Mouse (Mus musculus) embryo, embryonic 11 days (tissue): ENCODE results near the gene Cyp17a1.
A peak's percentile ranks its signal among the peaks of the same experiment; 100 is the strongest.

Source experiments
- DNase-seq: peaks from one replicate; pipeline ENCODE4 v3.0.0-alpha.2; 2015

The Cyp17a1 gene

DNA sequence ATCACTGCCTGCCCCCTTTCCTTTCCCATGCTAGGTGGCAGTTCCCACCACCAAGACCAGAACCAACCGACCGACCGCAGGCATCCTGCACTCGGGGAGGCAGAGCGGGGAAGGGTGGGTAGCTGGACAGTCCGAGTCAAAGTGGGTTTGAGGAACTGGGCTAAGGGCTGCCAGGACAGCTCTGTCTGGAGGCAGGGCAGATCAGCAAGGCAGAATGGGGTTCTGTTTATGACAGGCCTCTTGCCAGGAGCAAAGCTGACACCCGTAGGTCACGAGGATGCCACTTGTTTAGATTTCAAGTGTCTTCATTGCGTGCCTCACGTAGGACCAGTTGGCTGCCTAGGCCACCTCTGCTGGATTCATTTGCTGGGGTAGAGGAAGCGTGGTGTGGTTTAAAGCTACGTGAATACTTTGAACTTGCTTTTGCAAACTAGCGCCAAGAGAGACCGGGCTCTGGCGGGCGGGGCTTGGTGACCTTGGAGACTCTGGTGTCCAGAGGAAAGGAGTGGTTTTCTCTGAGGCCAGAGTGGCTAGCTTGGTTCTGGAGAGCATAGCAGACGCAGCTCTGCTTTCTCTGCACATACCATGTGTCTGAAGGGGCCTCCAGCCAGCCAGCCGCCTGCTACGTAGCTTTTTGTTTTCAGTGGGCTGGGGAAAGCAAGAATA lies 31.4 kb downstream of the Cyp17a1 start:
- peak; percentile 55 for DNase-seq

DNA sequence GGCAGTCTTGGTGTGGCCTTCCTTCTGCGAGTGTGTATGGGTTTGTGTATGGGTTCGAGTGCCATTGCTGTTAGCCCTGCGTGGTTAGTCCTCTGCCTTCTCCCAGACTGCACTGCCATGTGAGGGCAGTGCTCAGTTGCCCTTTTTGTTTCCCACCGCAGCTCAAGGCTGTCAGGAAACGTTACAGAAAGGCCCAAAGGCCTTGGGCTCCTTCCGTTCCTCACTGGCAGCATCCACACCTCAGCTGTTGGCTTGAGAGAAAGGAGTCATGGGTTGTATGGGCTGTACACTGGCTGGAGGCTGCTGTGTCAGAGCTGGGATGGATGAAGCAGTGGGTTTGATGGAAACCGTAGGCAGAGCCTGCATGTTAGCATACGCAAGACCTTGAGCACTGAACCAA lies 32.2 kb downstream of the Cyp17a1 start:
- no peak for DNase-seq

DNA sequence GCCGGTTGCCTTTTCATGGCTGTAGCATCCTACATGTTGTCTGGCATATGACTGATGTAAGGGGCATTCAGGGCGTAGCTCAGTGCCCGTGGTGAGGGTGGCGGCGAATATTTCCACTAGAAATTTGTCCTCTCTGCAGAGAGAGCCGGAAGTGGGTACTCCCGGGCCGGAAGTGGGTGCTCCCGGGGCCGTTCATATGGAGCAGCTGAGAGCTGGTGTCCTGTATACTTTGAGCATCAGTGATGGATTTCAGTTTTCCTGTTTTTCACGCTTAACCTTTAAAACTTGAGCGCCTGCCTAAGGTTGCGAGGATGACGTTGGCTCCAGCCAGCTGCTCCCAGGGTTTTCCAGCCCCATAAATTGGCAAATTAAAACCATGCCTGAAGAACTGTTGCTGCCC lies 33.5 kb downstream of the Cyp17a1 start:
- DNase-seq = no peak

DNA sequence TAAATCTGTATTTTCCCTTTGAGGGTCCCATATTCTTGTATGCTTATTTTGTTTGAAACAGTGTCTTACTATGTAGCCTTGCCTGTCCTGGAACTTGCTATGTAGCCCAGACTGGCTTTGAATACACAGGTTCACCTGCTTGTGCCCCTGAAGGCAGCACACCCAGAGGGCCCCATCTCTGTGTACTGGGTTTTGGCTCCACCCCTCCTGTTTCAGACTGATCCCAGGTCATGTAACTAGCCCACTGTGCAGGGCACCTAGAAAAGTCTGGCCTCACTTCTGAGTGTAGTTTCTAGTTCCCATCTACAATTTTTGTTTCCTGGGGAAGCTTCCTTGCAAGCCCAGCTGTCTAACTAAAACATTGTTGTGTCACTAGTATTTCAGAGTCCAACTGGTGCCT lies 33.9 kb downstream of the Cyp17a1 start:
- no peak for DNase-seq

DNA sequence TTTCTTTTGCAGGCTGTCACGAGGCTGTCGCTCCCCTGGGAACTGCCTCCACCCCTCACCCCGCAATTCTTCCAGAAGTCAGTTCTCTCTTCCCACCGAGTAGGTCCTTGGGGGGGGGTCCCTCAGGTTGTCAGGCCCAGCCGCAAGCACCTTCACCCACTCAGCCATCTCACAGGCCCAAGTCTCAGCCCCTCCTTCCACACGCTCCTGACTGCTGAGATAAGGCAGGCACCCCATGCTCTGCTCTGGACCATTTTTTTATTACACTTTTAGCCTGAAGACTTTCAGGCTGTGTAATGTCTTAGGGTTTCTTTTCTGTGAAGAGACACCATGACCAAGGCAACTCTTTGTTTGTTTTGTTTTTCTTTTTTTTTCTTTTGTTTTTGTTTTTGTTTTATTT lies 35.4 kb downstream of the Cyp17a1 start:
- DNase-seq = no peak

DNA sequence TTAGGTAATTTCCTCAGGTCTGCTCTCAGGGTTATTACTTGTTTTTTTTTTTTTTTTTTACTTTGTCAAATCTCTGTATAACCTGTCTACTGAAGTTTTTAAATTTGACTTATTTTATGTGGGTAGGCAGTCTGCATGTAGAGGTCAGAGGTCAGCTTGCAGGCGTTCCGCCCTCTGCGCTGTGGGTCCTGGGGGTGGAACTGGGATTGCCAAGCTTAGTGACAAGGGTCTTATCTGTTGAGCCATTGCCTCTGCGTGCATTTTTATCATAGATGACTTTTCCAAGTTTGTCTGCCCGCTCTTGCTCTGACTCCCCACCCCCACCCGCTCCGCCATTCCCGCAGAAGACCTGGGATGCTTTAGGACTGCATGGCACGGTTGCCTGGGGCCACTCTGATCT lies 37.2 kb downstream of the Cyp17a1 start:
- DNase-seq = no peak

DNA sequence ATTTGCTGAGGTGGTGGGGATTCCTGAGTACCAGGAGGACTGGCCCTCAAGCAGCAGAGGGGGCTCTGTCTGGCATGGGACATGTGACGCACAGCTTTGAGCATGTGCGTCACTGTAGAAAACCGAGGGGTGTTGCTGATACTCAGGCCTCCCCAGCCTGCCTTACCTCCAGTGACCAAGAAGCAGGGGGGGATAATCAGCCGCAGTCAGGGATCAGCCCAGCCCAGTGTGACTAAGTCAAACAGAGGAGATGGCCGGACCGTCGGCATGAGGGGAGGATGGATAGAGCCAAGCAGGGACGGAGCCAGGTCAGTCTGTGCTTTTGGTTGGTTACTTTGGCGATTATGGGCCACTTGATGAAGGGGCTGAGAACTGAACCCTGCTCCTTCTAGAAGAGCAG lies 41.3 kb downstream of the Cyp17a1 start:
- DNase-seq = no peak

DNA sequence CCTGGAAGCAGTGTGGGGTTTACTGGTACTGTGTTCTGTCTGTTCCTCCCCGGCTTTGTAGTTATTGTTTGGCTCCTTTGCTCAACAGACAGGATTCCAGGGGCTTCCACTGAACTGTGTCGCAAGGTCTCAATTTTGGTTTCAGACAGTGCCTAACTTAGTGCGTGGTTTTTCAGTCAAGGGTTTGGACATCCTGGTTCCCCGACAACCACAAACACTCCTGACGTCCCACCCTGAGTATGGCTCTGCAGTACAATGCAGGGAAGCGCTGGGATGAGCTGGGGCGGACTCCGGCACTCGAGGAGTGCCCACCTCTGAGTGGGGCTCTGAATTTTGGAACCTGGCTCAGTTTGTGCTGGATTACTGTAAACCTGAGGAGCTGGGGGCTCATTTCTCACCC lies 43.2 kb downstream of the Cyp17a1 start:
- no peak for DNase-seq

DNA sequence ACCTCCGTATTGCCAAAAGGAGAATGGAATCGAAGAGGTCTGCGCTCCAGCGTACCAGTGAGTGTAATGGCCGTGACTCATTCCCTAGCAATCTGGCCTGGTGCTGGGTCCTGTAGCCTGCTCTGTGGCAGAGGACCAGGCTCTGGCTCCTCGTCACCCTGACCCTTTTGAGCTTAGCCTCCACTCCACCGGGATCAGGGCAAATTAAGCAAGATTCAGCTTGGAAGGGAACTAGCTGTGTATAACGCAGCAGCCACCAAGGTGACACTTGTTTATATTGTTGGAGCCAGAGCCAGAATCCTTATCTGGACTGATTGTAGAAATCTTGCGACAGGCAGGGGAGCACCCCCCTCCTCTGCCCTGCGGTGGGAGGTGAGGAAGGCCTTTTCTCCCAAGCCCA lies 44.6 kb downstream of the Cyp17a1 start:
- DNase-seq = no peak

DNA sequence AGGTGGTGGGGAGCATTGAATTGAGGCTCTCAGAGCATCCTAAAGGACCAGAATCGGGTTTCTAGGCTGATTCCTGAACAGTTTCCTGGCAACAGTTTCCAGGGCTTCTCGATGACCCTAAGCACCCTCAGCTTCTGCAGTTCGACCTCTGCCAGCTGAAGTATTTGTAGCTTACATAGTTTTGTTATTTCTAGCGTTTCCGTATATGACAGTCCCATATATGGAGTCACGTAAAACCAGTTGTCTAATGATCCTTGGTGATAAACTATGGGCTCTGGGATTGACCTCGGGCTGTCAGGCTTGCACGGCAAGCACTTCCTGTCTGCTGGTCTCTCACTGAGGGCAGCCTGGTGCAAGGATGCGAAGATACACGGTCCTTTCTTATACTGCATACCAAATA lies 47.5 kb downstream of the Cyp17a1 start:
- no peak for DNase-seq

DNA sequence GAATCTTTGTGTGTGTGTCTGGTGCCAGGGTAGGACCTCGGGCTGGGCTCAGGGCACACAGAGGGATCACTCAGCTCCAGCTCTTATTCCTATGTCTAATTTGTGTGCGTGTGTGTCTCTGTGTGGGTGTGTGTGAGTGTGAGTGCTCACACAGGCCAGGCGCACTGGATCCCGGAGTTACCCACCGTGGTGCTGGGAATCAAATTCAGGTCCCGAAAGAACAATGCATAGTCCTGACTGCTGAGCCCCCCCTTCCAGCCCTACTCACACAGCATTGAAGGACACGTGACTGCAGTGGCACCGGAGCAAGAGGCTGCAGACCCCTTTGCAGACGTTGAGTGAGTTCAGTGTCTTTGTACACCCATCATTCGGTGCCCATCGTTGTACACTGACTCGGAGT lies 48.0 kb downstream of the Cyp17a1 start:
- DNase-seq = no peak

DNA sequence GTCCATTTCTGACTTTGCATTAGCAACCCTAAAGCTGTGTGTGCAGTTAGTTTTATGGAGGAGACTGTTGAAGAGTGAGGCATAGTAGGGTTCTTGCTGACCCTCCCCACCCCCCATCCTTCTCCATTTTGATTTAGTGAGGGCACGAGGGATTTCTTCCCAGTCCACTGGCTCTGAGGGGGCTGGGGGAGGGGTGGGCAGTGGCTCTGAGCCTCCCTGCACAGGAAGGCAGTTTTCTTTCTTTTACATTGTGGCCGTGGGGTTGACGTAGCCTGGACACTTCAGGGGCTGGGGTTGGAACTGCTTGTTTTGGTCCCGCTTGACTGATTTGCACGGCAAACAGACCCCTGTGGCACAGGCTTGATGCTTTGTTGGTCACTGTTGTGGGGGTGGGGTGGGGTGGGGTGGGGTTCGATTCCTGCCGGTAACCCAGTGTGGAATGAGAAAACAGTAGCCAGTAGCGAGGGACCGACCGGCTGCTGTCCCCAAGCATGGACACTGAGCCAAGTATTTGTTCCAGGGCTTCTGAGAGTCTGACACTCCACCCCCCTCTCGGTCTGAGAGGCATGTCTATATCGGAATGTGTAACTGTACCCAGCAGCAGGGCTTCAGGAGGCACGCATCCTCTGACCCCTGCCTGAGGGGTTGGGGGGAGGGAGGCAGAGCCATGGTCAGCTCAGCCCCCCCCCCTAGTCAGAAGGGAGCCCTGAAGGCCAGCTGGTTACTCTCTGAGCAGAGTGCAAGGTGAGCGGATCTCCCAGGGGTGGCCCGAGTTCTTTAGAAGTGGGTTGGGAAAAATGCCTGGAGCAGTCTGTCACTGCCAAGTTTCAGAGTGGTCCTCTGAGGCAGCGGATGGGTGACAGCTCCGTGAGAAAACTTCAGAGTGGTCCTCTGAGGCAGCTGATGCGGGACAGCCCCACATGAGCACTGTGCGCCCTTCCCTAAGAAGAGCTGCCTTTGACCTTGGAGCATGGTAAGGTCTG lies 48.9 kb downstream of the Cyp17a1 start:
- DNase-seq = peak; percentile 75

DNA sequence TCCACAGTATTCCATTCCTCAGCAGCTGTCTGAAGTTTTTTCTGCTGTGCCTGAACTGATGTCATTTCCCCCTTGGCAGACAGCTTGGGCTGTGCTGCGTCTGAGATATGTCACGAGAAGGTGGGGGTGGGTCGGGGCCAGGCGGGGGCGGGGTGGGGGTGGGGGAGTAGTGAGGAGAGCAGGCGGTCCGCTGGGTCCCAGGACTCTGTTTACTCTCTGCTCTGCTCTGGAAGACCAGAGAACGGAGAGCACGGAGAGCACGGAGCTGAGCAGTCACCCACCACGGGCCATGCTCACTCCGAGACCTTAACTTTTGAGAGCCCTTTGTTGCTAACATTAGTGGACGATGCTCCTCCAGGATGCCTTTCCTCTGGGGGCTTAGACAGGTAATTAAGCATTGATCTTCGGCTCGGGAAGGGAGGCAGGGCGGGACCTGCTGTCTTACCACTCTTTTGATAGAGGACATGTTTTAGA lies 49.7 kb downstream of the Cyp17a1 start:
- DNase-seq = peak; percentile 70

DNA sequence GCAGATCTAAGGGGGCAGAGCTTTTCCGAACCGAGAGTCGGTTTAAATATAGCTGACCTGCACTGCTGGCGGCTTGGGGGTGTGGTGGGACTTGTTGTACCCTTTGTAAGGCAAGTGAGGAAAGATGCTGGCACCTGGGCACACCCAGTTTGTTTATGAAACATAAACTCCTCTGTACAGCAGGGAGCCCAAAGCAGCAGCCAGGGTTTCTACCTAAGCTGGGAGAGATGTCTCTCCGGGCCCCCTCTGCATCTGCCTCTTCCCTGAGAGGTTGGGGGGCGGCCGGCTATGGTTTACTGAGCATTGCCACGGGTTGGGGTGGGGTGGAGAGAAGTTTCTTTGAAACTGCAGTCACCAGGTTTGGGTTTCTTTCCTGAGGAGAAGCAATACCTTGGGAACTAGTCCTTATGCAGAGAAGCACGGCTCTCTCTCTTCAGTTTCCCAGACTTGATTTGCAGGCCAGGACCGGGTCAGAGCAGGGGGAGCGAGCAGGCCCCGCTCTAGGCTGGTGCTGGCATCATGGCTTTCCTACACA lies 50.2 kb downstream of the Cyp17a1 start:
- DNase-seq = no peak

DNA sequence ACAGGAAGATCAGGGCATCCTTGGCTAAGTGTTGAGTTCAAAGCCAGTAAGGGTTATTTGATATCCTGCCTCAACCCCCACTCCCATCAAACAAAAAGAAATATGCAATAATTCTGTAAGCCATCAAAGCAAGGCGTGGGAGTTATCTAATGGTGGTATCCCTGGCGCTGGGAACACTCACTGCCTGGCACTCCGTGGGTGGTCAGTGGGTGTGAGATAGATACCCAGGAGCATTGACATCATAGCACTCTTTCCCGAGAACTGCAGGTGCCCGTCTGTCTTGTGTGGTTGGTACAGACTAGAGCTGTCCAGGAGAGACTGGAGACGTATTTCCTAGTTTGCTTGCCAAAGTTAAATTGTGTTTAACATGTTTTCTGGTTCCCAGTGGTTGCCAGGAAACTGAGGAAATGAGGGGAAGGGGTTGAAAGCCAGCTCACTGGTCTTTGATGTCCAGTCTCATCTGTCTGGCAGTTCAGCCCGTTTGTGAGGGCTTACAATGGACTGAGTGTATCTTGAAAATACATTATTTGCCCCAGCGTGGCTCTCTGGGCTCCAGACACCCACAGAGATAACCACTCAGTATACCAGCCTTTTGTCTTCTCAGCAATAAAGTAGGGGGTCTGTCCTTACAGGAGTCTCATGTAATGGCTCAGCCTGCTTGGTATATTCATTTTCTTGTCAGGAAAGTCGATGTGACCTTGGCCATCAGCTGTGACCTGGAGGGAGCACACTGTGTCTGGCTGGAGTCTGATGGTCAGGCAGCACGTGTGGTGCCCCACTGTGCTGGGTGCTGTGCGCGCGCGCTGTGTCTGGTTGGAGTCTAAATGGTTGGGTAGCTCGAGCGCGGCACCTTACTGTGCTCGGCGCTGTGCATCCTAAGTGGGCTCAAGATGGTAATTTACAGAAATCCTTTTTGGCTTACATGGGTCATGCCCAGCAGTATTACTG lies 51.5 kb downstream of the Cyp17a1 start:
- no peak for DNase-seq

DNA sequence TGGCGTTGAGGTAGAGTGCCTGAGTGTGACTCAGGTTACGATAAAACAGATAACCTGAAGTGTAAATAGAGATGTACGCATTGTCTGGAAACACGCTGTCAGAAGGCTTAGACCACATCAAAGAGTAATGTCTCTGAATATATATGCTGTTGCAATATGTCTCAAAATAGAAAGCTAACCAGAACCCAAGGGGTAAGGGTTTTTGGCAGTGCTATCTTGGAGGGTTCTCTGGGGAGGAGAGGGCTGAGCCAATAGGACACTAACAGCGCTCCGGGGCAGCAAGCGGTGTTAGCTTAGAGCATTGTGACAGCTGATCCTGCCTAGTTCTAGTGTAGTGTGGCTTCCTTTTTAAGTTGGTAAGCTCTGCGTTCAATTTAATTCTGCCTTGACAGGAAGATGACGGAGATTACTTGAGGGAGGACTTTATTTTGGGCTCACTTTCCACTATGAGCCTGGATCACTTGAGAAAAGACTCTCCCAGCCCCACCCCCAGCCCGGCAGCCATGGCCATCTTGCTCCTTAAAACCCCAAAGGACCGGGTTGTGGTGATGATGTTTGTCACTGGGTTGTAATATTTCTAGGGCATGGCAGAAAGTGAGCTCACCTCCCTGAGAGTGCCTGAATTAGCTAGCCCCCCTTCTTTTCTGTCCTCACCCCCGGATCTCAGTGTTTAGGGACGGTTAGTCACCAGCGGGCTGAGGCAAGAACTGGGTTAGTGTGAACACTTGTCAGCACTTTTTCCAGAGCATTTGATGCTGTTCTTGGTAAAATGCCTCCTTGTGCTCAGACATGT lies 52.8 kb downstream of the Cyp17a1 start:
- no peak for DNase-seq

DNA sequence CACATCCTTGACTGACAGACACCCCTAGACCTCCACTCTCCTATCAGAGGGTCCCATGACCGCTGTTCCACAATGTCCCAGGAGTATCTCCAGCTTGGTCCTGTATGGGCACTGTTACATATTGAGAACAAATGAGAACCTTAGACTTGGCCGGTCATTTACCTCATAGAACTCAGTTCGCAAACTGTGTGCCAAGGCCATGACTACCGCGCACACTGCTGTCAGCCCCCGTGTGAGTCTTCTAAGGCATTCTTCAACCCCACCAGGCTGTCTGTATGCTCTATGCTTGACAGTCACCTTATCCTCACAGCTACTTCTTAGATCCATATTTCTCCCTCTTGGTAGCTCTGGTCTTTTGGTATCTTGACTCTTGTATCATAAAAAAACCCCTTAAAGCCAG lies 53.5 kb downstream of the Cyp17a1 start:
- DNase-seq = no peak

DNA sequence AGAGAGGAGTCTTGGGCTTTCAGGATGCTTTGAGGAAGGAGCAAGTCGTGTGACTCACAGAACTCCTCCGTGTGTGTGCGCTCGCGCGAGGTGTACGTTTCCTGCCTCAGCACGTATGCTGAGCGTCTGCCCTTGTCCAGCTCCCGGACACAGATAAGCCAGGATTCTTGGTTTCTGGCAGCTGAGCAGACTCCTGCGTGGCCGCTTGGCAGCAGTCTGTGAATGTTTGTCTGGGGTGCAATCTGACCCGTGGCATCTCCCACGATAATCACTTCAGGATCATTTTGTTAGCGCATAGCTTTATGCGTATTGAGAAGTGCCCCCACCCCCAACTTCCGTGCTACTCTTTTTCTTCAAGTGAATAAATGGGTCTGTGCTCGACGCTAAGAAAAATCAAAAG lies 54.0 kb downstream of the Cyp17a1 start:
- peak; percentile 24 for DNase-seq

DNA sequence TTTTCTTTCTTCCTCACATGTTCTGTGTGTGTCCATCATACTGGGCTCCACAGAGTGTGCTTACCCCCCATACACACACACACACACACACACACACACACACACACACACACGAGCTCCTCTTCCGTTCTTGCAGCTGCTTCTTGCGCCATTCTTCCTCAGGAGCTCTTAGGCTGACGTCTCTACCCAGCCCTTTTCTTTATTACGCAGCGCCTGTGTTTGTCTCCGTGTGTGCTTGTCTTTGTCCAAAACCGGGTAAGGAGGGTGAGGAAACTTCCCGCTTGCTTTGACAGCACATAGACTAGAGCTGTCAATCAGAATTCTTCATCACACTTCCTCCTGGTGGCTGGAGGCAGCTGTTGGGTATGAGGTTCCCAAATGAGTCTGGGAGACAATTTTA lies 54.6 kb downstream of the Cyp17a1 start:
- no peak for DNase-seq

DNA sequence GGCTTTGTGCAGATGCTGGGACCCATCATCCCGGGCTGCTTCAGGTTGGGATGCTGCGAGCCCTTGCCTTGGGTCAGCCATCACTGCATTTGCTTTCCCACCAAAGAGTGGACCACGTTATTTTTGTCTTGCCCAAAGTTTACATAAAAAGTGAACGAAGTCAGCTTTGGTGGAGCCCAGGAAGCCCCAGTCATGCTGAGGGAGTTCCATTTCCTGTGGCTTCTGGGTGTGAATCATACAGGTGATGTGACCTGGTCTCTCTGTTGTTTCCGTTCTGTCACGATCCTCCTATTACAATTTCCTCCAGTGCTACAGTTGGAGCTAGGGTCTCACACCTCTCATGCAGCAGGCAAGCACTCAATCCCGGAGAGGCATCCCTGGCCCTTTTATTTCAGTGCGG lies 55.6 kb downstream of the Cyp17a1 start:
- no peak for DNase-seq
